Mouse (Mus musculus) hematopoietic stem cell, adult 5-6 weeks (primary cell): ENCODE measurements around the gene Cygb. TPM values are rescaled to one million over a fixed set of nuclear protein-coding genes. Genes with fewer than 3 reads are reported as not detected.

Experiments
- ATAC-seq, 2 experiments: fragments of 125-278 bp in 1 of 2; replicated peaks in 1 of 2; 2 replicates each; pipeline ENCODE4 v1.8.0; 2016 to 2017; ENCODE audit warnings: inconsistent platforms in 2 of 2, mild to moderate bottlenecking in 2 of 2, moderate number of reproducible peaks in 2 of 2, low read depth in 1 of 2, moderate TSS enrichment in 1 of 2; ENCODE audit not compliant: low FRiP score in 2 of 2, poor library complexity in 2 of 2, severe bottlenecking in 2 of 2, insufficient read depth in 1 of 2, low TSS enrichment in 1 of 2
- total RNA-seq: library from RNA; stranded (forward); fragments of 172-1452, 232-1000 nt; gene quantifications from 2 replicates; pipeline ENCODE4 v1.2.3, GENCODE M21; 2017

Cygb gene
- total RNA-seq, 1 experiment from 2014 or later, result not detected

DNA sequence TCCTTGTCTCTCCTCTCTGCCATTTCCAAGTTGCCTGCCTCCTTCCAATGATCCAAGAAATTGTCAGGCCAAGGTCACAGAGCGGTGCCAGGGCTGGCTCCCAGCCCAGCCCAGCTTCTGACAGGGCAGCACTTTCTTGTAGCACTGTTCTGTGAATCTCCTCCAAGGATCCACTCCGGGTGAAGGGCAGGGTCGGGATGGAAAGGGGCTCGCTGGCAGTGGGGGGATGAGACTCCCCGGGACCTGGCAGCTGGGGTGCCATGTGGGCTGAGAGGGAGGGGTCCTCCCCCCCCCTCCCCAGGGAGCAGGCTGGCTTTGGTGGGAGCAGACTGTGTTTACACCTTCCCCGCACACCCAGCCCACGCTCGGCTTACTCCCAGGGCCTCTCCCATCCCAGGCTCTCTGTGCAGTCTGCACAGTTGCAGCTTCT, 7.8 kb upstream of the Cygb start:
- ATAC-seq, result no peak

DNA sequence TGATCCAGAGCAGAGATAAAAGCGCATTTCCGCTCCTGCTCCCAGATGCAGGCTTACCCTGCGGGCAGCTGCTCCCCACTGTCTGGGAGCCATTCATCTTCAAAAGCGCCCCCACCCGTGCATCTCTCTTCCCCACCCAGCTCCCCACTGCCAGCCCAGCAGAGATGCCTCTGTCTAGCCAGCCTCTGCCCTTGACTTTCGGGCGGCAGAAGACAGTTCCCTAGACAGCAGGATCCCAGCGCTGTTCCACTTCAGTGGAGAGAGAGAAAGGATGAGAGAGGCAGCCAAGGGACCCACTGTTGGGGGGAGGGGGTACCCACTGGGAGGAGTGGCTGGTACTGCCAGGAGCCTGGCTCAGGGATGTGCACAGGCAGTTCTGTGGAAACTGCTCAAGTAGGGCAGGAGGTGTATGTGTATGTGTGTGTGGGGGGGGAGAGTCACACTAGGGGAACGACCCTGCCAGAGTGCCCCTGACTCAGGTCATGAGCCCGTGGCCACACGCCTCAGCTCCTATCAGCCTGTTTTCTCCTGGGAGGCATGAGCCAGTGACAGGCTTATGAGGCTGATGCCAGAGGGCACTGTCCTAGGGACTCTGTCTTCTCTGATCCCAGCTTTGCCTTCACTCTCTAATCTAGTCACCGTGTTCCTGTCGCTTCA, 7.3 kb upstream of the Cygb start:
- ATAC-seq, result no peak

- ATAC-seq, result no peak
These were observed 6.1 kb upstream of the Cygb start for GRCm38 (mm10) chr11:116660181-116660580.

DNA sequence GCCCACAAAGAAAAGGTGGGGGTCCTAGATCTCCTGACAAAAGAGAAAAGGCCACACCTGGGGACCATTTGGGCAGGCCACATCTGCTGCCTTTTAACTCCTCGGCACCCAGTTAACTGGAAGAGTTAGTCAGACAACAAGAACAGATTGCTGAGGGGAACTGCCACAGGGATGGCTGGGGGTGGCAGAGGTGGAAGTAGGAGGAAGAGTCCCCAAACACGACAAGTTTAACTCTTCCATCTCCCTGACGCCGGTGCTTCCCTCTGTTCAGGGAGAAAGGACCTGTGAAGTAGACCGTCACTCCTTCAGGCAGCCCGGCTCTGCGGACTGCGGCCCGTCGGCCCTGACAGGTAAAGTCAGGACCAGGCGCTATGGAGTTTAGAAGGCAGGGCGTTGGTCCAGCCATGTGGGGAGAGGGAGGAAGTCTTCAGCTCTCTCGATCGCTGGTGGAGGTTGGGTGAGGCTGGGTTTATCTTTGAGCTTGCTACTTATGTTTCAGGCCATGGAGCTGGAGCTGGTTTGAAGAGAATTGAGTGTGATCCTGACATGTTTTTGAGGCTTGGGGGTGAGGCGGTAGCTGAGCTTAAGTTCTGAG, 5.0 kb upstream of the Cygb start:
- no peak for ATAC-seq

- no peak for ATAC-seq
These were observed 4.1 kb upstream of the Cygb start for GRCm38 (mm10) chr11:116658238-116658637.

GRCm38 (mm10) chr11:116657311-116658223, 3.5 kb upstream of the Cygb start:
- ATAC-seq, result peak; percentile 79 to 86

- ATAC-seq, result no peak
These were observed 2.5 kb upstream of the Cygb start for GRCm38 (mm10) chr11:116656348-116657191.

DNA sequence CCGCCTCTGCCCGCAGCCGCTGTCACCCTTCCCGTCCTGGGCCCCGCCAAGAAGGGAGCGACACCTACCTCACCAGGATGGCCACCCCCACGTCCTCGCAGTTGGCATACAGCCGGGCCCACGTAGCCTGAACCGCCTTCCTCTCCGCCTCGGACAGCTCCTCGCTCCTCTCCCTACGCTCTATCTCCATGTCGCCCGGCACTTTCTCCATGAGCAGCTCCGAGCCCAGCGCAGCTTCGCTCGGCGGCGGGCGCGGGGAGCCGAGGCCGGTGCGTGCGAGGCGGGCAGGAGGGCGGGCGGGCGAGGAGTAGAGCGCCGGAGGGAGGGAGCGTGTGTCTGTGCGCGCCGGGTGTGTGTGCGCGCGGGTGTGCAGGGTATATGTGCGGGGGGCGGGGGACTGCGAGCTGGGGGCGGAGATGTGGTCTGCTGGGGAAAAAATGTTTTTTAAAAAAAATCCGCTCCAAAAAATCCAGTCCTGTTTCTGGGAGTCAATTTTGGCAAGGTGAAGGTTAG, 348 bp downstream of the Cygb start:
- ATAC-seq, result no peak

GRCm38 (mm10) chr11:116653234-116653633, 879 bp downstream of the Cygb start, which contains the start of gene Prcd:
Gene Prcd, plus strand, starts transcription at chr11:116653534.
- no peak for ATAC-seq

DNA sequence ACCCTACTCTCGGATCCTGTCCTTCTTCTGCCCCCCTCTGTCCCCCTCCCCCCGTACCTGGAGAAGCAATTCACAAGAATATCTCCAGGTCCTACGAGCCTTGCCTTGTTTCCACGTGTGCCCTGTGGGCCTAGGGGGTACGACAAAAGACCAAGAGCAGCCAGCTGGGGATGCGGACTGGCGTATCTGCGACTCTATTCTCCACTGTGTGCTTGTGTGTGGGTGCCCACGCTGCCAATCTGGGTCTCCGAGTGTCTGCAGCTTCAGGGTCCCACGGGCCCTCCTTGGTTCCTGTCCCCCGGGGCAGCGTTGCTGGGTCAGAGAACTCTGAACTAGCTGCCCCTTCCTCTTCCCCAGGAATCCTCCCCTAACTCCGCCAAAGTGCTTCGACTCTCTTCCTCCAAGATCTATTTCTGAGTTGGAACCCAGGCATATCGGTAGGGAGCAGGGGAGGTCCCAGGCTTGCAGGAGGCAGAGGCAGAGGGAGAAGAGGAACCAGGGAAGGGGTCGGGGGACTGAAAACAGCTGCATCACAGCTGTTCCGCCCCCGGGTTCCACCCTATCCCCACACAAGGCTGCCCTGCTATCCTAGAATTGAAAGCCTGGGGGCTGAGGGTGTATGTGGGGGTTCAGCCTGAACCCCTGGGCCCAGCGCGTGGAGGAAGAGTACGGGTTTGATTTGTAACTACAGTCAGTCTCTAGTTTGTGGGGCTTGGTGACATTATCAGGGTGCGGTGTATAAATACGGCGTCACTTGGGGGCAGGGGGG, 1.6 kb downstream of the Cygb start:
- ATAC-seq, result no peak

GRCm38 (mm10) chr11:116651339-116651738, 2.8 kb downstream of the Cygb start:
- ATAC-seq, result no peak

GRCm38 (mm10) chr11:116650811-116651210, 3.3 kb downstream of the Cygb start:
- ATAC-seq, result no peak

- ATAC-seq, result no peak
These were observed 4.3 kb downstream of the Cygb start for GRCm38 (mm10) chr11:116649711-116650337.

GRCm38 (mm10) chr11:116648976-116649375, 5.1 kb downstream of the Cygb start:
- no peak for ATAC-seq

DNA sequence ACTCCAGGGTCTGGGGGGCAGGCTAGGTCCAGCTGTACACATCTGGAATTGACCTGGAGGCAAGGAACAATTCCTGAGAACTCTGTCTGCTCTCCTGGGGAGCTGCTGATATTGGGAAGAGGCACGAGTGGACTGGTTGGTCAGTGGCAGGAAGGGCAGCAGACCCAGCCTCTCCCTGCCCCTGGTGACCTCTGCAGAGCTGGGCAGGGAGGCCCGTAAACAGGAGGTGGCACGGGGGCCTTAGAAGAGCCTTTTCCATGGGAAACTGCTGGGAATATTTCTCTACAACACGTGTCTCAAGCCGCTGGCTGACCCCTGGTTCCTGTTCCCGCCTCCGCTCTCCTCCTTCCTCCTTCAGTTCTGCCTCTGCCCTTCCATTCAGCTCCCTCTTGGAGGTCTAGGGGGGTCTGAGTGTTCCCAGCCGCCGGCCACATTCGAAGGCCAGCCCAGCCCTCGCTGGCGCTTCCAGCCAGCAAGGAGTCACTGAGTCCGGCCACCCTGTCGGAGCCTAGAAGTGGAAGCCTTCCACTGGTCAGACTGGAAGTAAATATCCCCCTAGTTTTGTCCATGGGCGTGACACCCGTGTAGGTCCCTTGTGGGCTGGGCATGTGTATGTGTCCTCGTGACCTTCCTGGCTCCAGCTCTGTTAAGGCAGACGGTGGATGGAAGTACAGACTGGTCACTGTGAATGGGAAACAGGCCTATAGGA, 5.7 kb downstream of the Cygb start:
- no peak for ATAC-seq
